Mouse (Mus musculus) G1E-ER4 (cell line): ENCODE measurements around the gene Rpl9-ps6. TPM values are rescaled to one million over a fixed set of nuclear protein-coding genes. Genes with fewer than 3 reads are reported as not detected.

Experiments
- GATA1 ChIP-seq: IDR thresholded peaks from one replicate; pipeline ENCODE4 v1.8.0; 2012; ENCODE audit warnings: low read length, inconsistent platforms
- polyA plus RNA-seq: library from polyadenylated mRNA; stranded (reverse); fragments of >175 nt; gene quantifications from 2 replicates; pipeline ENCODE4 v1.2.3, GENCODE M21; 2012

The Rpl9-ps6 gene
- 0.82 and 1.1 TPM in 2 replicates for polyA plus RNA-seq

DNA sequence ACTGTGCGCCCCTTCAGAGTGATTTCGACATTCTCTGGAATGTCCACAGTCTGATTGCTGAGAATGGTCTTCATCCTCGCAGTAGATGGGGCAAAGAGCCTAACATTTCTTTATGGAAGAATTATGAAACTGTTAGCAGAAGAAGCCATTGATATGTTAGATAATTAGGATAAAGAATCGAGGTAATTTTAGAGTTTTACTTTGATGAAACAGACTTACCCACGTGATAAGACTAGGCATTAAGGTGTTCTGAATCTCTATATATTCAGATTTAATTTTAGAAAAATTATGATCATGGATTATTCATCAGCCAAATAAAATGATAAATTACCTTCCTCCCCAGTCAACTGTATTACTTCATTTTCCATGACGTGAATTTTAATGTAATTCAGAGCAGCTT, at the start of gene Rpl9-ps6:
TSS of gene Rpl9-ps6 (minus strand) at position 101 of the 400 bp plus-strand sequence.
- no peak for TF ChIP-seq GATA1

DNA sequence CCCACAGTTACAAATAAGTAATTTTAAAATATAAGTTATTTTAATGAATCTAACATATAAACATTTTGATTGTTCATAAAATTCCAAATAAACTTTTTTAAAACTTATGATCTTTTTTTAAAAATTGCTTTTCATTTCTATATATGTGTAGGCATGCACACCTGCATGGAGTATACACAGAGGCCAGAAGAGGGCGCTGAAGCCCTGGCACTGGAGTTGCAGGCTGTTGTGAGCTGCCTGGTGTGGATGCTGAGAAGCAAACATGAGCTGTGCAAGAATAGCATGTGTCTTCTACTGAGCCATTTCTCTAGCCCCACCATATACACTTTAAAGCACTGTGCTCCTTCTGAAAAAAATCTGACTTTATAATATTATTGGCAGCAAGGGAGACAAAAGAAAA, 46.1 kb upstream of the Rpl9-ps6 start:
- TF ChIP-seq GATA1 = no peak

DNA sequence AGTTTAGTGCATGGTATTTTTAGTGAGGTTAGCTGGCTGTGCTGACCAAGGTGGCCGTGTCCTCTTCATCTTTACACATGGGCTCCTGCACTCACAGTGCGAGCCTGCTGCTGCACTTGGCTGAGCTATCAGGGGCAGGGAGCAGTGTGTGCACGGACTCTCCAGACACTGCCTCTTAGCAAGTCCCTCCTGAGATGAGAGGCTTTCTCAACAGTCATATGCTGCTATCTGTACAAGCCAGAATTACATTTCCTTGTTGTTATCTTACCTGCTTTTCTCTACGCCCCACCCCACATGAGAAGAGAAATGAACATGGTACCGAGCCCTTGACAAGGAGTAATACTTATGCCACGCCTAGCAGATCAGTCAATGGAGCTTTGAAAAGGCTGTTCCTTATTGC, 44.6 kb upstream of the Rpl9-ps6 start:
- TF ChIP-seq GATA1 = no peak

DNA sequence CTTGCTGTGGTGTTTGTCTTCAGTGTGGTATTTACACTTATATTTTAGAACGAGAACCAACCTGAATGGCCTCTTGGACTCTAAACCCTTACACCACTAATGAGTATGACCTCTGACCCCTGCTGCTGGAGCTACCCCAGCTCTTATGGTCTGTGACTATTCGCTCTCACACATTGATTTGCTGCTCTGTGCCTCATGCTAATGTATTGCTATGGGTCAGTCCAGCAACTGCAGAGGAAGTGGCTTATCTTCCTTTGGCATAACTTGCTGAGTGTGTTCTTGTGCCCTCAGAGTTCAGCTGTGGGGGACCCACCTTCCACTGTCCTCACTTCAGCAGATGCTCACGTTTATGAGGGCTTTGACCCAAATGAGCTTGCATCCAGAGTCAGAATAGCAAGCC, 43.9 kb upstream of the Rpl9-ps6 start:
- TF ChIP-seq GATA1 = no peak

DNA sequence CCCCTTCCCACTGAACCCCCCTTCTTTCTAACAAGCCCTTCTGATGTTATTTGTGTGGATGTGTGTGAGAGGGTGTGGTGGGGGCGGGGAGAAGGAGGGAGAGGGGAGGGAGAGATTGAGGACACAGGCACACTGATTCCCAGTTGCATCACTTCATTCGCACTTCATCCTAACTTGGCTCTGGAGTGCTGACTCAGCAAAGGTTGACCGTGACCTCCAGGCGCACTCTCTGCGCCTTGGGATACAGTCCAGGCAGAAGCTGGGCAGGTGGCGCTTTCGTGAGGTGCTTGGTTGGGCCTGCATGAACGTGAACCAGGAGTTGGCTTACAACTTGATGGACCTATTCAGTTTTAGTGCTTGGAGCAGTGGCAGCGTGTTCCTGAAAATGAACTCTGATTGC, 41.1 kb upstream of the Rpl9-ps6 start:
- TF ChIP-seq GATA1 = no peak

DNA sequence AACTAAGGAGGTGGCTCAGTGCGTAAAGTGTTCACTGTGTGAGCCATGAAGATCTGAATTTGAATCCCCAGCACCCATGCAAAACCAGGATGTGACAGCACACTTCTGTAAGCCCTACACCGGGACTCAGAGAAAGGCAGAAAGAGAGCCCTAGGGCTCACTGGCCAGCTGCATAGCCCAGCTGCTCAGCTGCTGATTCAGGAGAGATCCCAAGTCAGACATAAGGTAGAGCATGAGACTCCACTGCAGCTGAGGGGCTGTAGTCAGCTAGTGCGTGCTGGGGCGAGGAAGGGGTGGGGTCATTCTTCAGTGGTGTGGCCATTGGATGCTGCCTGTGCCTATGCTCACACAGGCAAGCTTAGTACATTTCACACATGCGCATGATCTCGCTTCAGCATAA, 40.7 kb upstream of the Rpl9-ps6 start:
- TF ChIP-seq GATA1 = no peak

DNA sequence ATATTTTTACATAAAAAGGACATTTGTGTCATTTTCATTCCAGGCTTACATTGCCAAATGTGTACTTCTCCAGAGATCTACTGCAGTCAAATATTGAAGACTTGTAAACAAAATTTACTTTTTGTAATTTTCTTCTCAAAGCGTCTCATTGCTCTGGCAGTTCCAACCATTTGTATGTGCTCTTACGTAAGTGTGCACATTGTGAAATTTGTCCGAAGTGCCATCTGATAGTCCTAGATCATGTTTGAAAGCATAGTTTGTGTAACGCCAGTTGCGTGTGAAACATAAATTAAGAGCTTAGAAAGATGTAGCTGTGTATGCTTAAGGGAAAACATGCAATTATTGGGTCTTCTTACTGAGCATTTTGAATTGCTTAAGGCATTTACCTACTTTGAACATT, 40.1 kb upstream of the Rpl9-ps6 start:
- no peak for TF ChIP-seq GATA1

DNA sequence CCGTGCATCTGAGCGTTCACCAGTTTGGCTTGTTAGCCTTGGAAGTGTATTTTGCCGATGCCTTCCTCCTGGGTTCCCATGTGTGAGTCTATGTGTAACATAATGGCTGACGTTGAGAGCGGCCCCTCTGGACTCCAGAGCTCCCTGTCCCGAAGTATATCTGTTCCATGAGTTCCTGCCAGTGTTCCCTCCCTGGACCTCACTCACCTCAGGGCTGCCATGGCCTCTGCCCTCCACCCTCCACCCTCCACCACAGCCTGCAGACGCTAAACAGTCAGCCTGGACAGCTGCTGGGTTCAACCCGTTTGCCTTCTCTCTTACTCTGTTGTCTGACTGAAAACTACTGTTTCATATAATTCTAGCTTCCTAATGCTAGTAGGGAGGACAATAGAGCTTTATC, 39.7 kb upstream of the Rpl9-ps6 start:
- TF ChIP-seq GATA1 = no peak

DNA sequence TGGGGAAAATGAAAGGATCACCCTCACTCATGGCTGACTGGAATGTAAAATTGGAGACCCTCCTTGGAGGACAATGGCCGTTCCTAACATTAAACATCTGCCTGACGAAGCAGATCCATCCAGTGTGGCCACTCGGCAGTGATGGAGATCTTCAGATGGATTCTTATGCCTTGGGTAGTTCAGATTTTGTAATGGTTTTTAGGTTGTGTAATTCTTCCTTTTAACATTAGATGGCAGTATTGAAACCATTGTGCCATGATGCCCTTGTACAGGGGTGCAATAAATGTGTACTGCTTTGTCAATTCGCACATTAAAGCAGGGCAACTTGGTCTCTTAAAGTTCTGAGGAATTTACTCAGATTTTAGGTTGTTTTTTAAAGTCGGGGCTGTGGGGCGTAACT, 35.0 kb upstream of the Rpl9-ps6 start:
- TF ChIP-seq GATA1 = no peak

DNA sequence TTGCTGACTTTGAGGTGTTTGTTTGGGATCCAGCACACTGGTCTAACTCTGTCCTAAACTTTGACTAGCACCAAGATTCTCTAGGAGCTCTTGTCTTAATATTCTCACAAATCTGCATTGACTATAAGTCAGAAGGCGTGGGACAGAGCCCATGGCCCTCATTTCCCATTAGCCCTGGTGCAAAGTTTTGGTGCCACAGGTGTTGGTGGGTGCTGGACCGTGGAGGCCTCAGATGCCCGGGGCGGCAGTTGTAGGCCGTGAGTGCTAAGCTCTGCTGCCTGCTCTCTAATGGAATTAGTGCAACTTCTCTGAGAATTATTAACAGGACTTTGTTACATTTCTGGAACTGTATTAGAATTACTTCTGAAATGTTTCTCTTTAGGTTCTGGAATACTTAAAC, 31.6 kb upstream of the Rpl9-ps6 start:
- no peak for TF ChIP-seq GATA1

DNA sequence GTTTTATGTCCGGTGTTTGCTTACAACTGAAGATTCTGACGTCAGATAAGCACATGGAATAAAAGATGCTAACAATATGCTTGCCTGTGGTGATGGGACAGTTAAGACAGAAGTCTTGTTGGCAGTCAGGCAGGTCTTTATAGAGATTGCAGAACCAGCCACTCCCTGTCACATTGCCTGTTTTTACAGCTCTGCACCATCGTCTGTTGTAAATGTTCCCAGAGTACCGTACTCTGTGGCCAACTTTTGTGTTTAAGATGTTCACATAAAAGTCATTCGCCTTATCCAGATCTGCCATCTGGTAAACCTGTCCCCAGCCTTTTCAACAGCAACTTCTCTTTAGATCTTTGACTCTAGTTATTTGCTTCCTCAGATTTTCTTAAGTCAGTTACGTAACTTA, 31.0 kb upstream of the Rpl9-ps6 start:
- TF ChIP-seq GATA1 = no peak

DNA sequence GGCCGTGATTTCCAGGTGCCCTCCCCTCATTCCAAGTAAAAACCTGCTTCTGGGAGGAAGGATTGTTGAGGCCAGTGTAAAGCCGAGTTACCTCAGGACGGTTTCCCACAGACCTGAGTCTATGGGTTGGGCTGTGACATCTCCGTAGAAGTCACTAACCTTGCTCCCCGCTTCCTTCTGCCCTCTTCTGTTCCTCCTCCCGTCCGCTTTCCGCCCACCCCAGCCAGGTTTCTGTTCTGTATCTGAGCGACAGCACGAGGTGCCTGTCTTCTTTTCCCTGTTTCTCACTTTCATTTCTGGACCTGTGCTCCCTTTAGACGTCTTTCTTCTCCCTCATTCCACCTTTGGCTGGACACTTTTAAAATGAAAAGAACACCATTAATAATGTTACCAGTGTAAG, 28.7 kb upstream of the Rpl9-ps6 start:
- TF ChIP-seq GATA1 = no peak

DNA sequence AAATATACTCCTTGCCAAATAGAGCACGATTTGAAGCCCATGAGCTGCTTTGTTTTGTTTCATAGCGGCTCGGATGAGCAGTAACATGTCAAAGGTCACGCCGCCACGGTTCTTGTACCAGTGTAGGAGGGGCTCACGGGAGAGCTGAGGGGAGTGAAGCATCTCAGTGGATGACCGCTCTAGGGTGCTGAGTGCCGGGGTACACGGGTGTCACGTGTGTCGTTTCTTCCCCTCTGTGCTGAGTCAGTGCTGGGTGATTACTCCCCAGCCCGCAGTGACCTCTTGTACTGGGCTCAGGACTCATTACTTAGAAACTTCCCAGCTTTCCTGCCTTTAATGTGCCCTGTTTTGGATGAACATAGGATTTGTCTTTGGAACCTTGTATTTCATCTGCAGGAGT, 28.2 kb upstream of the Rpl9-ps6 start:
- no peak for TF ChIP-seq GATA1

DNA sequence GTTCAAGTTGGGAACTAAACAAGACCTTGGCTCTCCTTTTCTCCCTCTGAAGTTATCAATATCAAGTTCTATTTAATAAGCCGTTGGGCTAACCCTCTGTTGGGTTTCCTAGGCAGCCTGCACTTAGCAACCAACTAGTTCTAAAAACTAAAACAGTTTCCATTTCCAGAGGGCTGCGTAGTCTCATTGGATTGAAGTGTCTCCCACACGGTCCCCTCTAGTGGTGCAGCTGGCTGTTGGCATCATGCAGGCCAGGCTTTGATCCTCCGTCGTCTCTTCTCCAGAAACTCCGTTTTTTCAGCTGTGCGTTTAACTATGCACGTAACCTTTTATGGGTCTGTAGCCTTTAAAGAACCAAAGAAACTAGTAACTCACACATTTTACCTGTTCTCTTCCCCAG, 27.1 kb upstream of the Rpl9-ps6 start:
- TF ChIP-seq GATA1 = no peak

DNA sequence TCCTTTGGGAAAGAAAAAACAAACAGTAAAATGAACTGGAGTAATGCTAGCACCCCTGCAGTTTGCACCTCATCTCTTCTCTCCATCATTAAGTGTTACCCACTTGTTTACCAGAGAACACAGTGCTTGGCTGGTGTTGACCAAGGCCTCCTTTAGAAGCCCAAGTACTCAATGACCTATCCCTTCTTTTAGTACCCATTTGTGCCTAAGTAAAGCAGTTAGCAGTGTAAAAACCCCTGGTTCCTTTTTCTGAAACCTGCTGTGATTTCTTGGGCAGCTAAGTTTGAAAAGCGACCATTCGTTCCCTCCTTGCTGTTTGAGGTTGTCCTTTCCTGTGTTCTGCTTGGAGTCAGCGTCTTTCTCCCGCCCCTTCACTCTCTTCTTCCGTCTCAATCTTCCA, 26.6 kb upstream of the Rpl9-ps6 start:
- no peak for TF ChIP-seq GATA1

DNA sequence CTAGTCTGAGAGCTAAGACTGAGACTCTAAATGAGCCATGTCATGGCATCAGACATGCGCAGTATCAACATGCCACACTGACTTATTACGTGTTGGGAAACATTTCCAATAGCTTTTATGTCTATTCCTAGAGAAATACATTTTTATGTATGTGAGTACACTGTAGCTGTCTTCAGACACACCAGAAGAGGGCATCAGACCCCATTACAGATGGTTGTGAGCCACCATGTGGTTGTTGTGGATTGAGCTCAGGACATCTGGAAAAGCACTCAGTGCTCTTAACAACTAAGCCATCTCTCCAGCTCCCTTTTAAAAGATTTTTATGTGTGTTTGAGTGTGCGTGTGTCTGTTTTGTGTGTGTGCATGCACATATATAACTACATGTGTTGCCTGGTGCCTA, 26.0 kb upstream of the Rpl9-ps6 start:
- TF ChIP-seq GATA1 = no peak

DNA sequence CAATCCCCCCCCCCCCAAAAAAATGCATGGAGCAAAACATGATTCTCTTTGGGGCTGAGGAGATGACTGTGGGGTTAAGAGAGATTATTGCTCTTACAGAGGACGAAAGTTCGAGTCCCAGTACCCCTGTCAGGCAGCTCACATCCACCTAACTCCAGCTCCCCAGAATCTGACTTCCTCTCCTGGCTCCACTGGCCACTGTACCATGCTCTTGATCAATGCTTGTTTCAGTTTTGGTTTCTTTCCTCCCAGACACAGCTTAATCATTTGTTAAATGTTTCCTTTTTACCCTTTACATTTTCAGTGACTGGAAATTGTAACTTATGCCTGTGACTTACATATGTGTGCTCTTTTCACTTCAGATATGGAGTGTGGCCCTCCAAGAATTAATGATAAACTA, 24.6 kb upstream of the Rpl9-ps6 start:
- no peak for TF ChIP-seq GATA1

DNA sequence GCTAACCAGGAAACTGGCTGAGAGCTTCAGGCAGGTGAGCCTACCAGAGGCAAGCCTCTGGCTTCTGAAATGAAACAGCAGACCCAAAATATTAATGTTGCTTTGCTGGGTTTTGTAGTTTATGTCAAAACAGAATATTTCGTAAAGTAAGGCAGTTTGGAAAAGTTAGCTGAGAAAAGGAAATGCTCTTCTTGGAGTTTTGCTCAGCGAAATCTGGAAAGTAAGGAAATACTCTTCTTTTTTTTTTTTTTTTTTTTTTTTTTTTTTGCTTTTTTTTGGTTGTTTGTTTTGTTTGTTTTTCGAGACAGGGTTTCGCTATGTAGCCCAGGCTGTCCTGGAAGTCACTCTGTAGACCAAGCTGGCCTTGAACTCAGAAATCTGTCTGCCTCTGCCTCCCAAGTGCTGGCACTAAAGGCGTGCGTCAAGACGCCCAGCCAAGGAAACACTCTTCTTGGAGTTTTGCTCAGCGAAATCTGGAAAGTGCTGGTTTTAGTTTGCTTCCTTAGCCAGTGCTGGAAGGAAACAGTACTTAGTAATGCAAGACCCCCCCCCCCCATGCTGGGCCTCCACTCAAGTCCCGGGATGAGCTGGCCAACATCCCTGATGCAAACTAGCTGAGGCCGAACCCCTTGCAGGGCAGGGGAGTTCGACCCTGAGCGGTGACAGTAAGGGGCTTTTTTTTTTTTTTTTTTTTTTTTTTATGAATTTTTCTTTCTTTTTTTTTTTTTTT, 23.0 kb upstream of the Rpl9-ps6 start:
- TF ChIP-seq GATA1 = no peak
